Mouse (Mus musculus): ENCODE measurements around the gene Nrg4.
A peak's percentile ranks its signal among the peaks of the same experiment; 100 is the strongest.

Nrg4 gene

GRCm38 (mm10) chr9:55326515-55327233 is at the start of gene Nrg4, which contains the start of gene Tmem266:
Gene Nrg4 (minus strand): TSS chr9:55326844.
Gene Tmem266 (plus strand): TSS chr9:55326913.
- peak; percentile 43 to 71 for DNase-seq (ENCODE audit: low spot score in 2 of 2)

DNA sequence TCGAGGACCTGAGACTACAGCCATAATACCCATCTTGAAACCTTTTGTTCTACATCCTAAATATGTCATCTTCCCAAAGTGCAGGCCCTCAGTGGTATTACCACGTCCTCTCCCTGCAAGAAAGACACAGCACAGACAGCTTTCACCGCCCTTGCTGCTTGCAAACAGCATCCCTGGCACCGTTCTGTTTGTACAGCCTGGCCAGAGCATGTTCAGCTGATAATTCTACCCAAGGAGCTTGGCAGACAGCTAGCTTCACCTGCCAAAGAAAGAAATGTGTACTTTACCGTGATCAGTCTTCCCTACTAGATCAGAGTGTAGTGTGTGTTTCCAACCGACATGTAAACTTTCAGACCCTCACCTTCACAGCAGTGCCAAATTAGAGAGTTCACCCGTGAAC is 45.3 kb upstream of the Nrg4 start:
- DNase-seq (ENCODE audit: low spot score in 2 of 2): no peak

- DNase-seq (ENCODE audit: low spot score in 2 of 2): no peak
Measured at GRCm38 (mm10) chr9:55368011-55368410, 41.4 kb upstream of the Nrg4 start.

DNA sequence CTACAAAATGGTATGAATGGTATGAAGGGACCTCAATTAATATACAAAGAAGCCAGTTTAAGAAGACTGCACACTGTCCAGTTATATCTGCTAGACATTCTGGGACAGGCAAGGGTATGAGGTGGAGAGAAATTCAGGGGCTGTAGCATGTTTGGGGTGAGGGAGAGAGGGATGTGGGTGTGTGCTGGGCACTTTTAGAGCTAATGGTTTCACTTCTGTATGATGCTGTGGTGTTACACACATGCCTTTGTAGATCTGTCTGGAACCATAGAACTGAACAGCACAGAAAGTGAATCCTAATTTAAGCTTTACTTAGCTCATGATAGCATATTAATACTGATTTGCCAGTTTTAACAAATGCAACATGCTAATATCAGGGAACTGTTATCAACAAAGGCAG is 37.1 kb upstream of the Nrg4 start:
- no peak for DNase-seq (ENCODE audit: low spot score in 2 of 2)

- no peak for DNase-seq (ENCODE audit: low spot score in 2 of 2)
Measured at GRCm38 (mm10) chr9:55361969-55362368, 35.3 kb upstream of the Nrg4 start.

GRCm38 (mm10) chr9:55360861-55361260 is 34.2 kb upstream of the Nrg4 start:
- no peak for DNase-seq (ENCODE audit: low spot score in 2 of 2)

DNA sequence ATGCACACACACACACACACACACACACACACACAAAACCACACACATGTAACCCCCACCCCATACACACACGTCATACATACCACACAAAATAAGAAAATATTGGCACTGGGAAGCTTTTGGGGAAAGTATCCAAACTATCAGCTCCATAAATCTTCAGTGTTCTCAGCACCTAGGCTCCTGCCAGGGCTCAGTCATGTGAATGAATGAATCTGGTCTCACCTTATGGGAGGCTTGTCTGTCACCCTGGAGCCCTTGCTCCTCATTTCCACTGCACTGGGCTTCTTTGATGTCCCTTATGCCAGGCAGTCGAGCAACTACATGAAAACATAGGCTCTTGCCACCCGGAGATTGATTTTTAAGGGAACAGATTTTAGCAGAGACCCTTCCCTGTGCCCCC is 33.7 kb upstream of the Nrg4 start:
- no peak for DNase-seq (ENCODE audit: low spot score in 2 of 2)

DNA sequence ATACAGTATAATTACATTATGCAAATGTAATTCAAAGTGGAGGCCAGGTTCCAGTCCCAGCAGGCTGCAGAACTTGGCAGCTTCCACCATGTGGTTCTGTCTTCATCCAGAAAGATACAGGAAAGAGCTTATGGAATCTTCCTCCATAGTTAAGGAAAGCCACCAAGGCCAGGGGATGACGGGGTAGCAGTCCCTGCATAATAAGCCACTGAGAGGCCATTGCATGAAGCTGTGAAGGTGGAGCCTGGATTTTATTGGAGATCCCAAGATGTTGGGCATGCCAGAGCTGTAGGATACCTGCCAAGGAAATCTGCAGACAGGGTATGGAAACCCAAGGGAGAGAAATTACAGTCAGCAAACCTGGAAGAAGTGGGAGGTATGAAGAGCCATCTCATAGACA is 30.5 kb upstream of the Nrg4 start:
- no peak for DNase-seq (ENCODE audit: low spot score in 2 of 2)

DNA sequence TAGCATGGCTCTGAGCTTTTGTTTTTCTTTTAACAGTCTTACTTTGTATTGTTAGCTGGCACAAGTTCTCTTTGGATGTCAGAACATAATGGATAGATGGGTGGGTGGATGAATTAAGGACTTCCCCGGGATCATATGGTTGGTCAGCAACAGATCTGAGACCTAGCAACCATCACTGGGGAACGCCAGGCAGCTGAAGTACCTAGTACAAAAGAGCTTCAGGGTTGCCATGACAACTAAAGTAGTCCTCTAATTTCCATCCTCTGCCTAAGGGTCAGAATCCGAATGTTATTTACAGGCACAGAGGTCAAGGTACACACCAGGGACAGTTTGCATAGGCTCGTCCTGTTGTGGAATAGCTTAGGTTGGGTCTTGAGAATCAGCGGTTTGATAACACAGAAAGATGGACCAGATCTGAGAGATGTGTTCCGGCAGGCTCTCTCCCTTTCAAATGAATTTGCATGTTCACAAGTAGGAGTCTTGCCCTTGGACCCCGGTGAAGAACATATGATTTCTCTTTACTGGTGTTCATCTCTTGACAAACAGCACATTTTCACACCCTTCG is 28.7 kb upstream of the Nrg4 start:
- no peak for DNase-seq (ENCODE audit: low spot score in 2 of 2)

GRCm38 (mm10) chr9:55354686-55355085 is 28.0 kb upstream of the Nrg4 start:
- no peak for DNase-seq (ENCODE audit: low spot score in 2 of 2)

DNA sequence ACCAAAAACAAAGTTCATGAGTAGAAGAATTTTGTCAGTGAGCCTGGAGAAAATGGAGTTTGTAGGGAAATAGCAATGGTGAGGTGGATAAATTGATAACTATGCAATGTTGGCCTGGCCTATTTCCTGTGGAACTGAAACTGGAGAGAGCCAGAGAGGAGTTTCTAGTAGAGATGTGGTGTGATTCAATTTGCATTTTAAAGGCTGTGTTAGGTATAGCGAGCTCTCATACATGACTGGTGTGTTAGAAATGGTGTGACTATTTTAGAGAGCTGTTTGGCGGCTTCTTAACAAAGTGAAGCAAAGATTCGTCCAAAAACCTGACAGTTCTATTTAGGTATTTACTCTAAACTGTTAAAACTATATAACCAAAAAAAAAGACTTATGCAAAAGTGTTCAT is 22.0 kb upstream of the Nrg4 start:
- no peak for DNase-seq (ENCODE audit: low spot score in 2 of 2)

DNA sequence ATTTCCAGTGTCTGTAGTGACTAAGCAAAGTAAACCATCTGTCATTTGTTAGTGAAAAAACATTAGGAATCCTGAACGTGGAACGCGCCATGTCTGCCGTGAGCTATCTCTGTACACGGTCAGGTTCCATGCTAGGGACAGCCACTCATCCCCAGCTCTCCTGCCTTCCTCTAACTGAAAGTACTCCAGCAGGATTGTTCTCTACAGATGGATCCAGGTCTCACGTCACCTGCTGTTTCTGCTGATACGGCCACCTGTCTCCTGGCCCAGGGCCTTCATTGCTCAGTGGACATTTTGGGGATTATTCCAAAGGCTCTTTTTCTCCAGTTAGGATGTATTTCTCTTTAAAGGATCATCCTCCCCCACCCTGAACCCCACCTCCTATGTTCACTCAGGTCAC is 18.7 kb upstream of the Nrg4 start:
- no peak for DNase-seq (ENCODE audit: low spot score in 2 of 2)

- DNase-seq (ENCODE audit: low spot score in 2 of 2): no peak
Measured at GRCm38 (mm10) chr9:55344165-55344564, 17.5 kb upstream of the Nrg4 start.

DNA sequence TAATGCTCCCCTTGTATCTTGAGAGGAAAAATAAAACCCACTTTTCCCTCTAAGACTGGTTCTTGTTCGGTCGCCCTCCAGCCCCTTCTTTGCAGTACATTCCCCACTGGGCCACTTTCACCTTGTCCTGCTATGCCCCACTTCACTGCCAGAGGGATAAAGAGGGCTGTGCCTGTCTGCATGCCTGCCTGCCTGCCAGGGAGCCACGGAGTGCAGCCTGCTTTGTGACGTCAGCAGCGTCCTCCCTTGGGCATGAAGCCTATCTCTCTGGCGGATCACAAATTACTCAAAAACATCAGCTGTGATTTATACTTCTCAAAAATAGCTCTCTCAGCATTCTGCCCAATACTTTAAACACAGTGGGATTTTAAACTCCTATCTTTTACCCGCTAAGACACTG is 6.3 kb upstream of the Nrg4 start:
- no peak for DNase-seq (ENCODE audit: low spot score in 2 of 2)

- no peak for DNase-seq (ENCODE audit: low spot score in 2 of 2)
Measured at GRCm38 (mm10) chr9:55332476-55332875, 5.8 kb upstream of the Nrg4 start.

GRCm38 (mm10) chr9:55329401-55329800 is 2.8 kb upstream of the Nrg4 start:
- DNase-seq (ENCODE audit: low spot score in 2 of 2): no peak

DNA sequence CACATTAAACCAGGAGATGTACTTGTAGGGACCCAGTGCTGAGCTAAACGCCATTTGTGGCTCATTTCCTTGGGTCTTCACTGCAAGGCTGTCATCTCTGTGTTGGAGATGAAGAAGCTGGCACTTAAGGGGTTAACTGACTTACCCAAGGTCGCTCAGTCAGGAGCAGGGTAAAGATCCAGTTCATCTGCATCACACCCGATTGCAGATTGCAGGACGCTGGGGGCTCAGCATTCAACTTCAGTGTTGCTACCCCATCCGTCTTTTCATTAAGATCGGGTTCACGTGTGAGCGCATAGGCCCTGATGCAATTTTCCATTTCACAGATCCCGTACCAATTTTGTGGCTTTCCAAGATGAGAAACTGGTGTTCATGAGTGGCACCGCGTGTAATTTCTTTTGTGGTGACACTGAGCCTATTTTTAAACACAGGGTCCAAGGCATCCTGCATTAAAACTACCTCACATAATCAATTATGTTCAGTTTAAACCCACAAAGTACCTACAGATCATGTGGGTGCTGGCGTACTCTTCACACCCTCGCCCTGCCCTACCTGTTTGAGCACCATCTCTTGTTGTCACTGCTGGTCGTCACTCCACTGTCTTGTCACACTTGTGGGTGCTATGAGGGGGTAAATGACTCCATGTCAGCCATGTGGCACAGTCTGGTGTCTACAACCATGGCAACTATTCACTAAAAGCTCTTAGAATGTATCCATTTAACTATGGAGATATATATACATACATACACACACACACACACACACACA is 1.7 kb upstream of the Nrg4 start:
- DNase-seq (ENCODE audit: low spot score in 2 of 2): no peak

DNA sequence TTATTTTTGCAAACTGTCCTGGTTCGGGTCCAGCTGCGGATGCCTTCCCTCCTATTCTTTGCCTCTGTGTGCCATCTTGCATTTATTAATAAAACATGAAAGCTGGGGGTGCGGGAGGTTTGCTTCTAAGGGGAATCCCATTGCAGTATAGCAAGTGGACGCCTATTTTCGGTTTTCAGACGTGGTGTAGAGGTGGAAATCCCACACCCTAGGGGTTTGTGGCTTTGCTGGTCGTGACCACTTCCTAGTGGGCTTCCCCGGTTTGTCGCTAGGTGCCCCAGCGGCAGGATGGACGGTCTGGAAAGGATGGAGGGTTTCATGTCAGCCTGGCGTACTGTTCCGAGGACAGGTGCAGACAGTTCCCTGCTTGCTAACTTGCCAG is 581 bp upstream of the Nrg4 start:
- peak in 1 of 2 experiments; percentile 3 for DNase-seq (ENCODE audit: low spot score in 2 of 2)

DNA sequence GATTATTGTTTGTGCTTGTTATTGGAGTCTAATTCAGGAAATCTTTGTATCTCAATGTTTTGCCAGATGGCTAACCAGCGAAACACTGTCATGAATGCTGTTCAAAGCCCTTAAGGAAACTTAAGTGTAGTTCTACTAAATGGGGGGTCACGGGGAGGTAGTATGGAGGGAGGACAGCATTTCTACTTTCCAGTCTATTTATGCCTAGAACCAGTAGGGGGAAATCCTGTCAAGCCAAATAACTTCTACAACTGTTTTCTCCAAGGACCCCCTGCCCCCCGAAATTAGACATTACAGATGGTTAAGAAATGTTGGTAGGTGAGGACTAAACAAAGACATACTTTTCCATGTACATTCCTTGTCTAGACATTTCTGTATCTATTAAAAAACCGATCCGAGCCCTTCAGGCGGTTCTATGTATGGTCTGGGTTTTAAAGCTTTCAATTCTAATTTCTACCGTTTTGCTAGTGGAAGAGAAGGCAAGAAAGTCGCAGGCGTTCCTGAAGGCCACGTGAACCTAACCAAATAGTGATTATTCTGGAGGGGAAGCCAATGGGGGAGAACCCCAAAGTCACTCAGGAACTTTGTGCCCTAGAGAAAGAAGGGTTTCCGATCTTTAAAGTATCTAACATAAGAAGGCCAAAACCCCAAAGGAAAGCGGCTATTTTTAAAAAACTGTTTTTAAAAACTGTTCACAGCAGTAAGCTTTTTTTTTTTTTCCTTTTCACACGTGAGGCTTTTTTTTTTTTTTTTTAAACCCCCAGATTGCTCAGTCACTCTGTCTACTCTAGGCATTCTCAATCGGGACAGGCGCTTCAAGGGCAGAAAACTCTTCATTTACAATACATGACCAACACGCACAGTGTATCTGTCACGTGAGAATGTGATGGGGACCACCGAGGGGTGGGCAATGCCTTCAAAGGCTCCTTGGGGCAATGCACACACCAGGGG is 805 bp downstream of the Nrg4 start:
- no peak for DNase-seq (ENCODE audit: low spot score in 2 of 2)

DNA sequence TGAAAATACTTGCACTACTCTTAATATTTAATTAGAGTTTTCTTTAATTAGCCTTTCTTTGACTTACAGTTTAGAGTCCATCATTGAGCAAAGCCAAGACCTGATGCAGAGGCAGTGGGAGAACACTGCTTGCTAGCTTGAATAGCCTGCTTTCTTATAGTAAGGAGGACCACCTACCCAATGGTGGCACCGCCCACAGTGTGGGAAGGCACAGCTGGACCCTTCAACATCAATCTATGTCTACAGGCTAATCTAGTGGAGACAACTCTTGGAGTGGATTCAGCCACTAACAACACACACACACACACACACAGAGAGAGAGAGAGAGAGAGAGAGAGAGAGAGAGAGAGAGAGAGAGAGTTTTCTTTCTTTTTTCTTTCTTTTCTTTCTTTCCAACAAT is 1.6 kb downstream of the Nrg4 start:
- DNase-seq (ENCODE audit: low spot score in 2 of 2): no peak

DNA sequence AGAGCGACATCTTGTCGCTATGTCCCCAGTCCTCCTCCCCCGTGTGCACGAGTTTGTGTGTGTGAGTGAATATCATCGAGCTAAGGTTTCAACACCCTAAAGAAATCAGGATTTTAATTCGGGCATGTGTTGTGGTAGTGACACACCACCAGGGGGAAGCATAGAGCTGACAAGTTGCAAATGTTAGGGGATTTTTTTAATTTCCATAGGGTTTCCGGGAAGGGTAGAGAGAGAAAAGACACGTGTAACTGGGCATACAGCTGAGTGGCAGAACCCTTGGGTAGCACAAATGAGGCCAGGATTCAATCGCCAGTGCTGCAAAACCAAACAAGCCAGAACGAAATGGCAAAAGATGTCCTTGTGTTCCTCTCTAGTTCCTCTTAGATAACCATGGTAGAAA is 2.1 kb downstream of the Nrg4 start:
- no peak for DNase-seq (ENCODE audit: low spot score in 2 of 2)

- DNase-seq (ENCODE audit: low spot score in 2 of 2): no peak
Measured at GRCm38 (mm10) chr9:55324085-55324484, 2.6 kb downstream of the Nrg4 start.
